Mouse (Mus musculus): ENCODE measurements at regions not wholly inside any gene's neighbourhood (a gene's known extent, or its start where the extent isn't known, plus 50 kb on each side); places are given as distances from the start of the nearest gene placed in this dataset.

GRCm38 (mm10) chr3:129386522-129386921 lies 54.0 kb upstream of the Enpep start:
- H3K4me3 ChIP-seq (ENCODE audit: insufficient read depth, low read length) = no peak overlapping the region
- TF ChIP-seq CTCF (IDR thresholded peaks at IDR 0.05; ENCODE audit: borderline replicate concordance, insufficient read depth, low read length) (no peak), POLR2A (IDR thresholded peaks at IDR 0.05; ENCODE audit: low read depth, low read length) (no peak)

DNA sequence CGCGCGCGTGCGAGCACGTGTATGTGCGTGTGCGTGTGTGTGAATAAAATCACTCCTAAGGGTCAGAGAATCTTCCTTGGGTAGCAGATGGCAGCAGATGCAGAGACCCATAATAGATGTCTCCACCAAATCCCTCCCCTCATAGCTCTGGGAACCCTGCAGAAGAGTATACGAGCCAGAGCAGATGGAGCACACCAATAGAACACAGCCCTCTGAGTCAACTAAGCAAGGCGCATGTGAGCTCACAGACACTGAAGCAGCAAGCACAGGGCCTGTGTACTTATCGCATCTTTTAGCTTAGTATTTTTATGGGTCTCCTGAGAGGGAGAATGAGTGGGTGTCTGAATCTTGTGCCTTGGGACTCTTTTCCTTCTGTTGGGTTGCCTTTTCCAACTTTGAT lies 58.0 kb upstream of the Enpep start:
- H3K4me3 ChIP-seq (ENCODE audit: insufficient read depth, low read length) = no peak overlapping the region
- H3K4me1 ChIP-seq (ENCODE audit: control insufficient read depth, insufficient read depth, low read length) = peaks cover 4% of the 10 kb centered on the region; the same call in 1 of the 2 replicates
- TF ChIP-seq CTCF (IDR thresholded peaks at IDR 0.05; ENCODE audit: borderline replicate concordance, insufficient read depth, low read length) = no peak
- TF ChIP-seq POLR2A (IDR thresholded peaks at IDR 0.05; ENCODE audit: low read depth, low read length) = no peak
- no peak overlapping the region for H3K27ac ChIP-seq (ENCODE audit: insufficient read depth, low read length)

More at GRCm38 (mm10) chr3:129386522-129386921, 54.0 kb upstream of the Enpep start:
- Histone ChIP-seq H3K27ac (ENCODE audit: insufficient read depth, low read length) (no peak overlapping the region), H3K4me1 (ENCODE audit: control insufficient read depth, insufficient read depth, low read length) (no peaks in the 10 kb centered on the region)

GRCm38 (mm10) chr3:129391888-129392813 lies 59.6 kb upstream of the Enpep start:
- H3K27ac ChIP-seq (ENCODE audit: insufficient read depth, low read length) = no peak overlapping the region
- H3K4me1 ChIP-seq (ENCODE audit: control insufficient read depth, insufficient read depth, low read length) = peaks cover 4% of the 10 kb centered on the region; the same call in 1 of the 2 replicates

GRCm38 (mm10) chr3:129392814-129393804 lies 60.6 kb upstream of the Enpep start:
- Histone ChIP-seq H3K4me1 (ENCODE audit: control insufficient read depth, insufficient read depth, low read length) (peaks cover 4% of the 10 kb centered on the region; the same call in 1 of the 2 replicates), H3K27ac (ENCODE audit: insufficient read depth, low read length) (no peak overlapping the region), H3K4me3 (ENCODE audit: insufficient read depth, low read length) (peak overlapping the region; percentile 25; the same call in 1 of the 2 replicates)
- TF ChIP-seq POLR2A (IDR thresholded peaks at IDR 0.05; ENCODE audit: low read depth, low read length) = no peak
- no peak for TF ChIP-seq CTCF (IDR thresholded peaks at IDR 0.05; ENCODE audit: borderline replicate concordance, insufficient read depth, low read length)

More at GRCm38 (mm10) chr3:129391888-129392813, 59.6 kb upstream of the Enpep start:
- TF ChIP-seq CTCF (IDR thresholded peaks at IDR 0.05; ENCODE audit: borderline replicate concordance, insufficient read depth, low read length) (no peak), POLR2A (IDR thresholded peaks at IDR 0.05; ENCODE audit: low read depth, low read length) (no peak)
- H3K4me3 ChIP-seq (ENCODE audit: insufficient read depth, low read length) = no peak overlapping the region

GRCm38 (mm10) chr3:129397481-129397880 lies 65.0 kb upstream of the Enpep start:
- Histone ChIP-seq H3K27ac (ENCODE audit: insufficient read depth, low read length) (no peak overlapping the region), H3K4me1 (ENCODE audit: control insufficient read depth, insufficient read depth, low read length) (no peaks in the 10 kb centered on the region), H3K4me3 (ENCODE audit: insufficient read depth, low read length) (no peak overlapping the region)
- no peak for TF ChIP-seq POLR2A (IDR thresholded peaks at IDR 0.05; ENCODE audit: low read depth, low read length)
- no peak for TF ChIP-seq CTCF (IDR thresholded peaks at IDR 0.05; ENCODE audit: borderline replicate concordance, insufficient read depth, low read length)

GRCm38 (mm10) chr3:129400092-129400924 lies 67.8 kb upstream of the Enpep start:
- TF ChIP-seq CTCF (IDR thresholded peaks at IDR 0.05; ENCODE audit: borderline replicate concordance, insufficient read depth, low read length) (no peak), POLR2A (IDR thresholded peaks at IDR 0.05; ENCODE audit: low read depth, low read length) (no peak)
- no peaks in the 10 kb centered on the region for H3K4me1 ChIP-seq (ENCODE audit: control insufficient read depth, insufficient read depth, low read length)
- no peak overlapping the region for H3K4me3 ChIP-seq (ENCODE audit: insufficient read depth, low read length)
- H3K27ac ChIP-seq (ENCODE audit: insufficient read depth, low read length) = no peak overlapping the region

DNA sequence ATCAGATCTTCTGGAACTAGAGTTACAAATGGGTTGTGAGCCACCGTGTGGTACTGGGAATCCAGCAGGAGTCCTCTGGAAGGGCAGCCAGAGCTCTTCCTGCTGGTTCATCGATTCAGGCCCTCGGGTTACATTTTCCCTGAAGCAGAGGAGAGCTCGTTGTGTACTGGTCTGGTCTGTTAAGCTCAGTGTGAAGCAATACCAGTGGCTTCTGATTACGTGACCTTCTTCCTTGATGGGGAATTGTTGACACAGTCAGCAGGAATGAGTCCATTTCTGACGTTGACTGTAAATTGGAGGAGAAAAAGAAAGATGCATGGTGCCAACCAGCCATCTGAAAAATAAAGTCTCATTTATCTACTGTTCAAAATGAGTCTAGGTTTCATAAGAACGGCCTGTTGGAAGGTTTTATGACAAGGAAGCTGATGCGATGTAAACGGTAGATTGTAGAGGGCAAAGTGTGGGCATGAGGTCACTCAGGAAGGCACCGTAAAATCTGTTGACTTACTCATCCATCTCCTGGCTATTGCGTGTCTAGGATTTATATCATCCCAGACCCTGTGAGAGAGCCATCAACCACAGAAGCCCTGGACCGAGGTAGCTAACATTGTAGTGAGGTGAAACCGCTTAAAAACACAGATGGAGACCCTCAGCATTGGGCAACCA lies 79.0 kb upstream of the Enpep start:
- H3K27ac ChIP-seq (ENCODE audit: insufficient read depth, low read length) = no peak overlapping the region
- H3K4me1 ChIP-seq (ENCODE audit: control insufficient read depth, insufficient read depth, low read length) = no peaks in the 10 kb centered on the region
- H3K4me3 ChIP-seq (ENCODE audit: insufficient read depth, low read length) = no peak overlapping the region
- TF ChIP-seq CTCF (IDR thresholded peaks at IDR 0.05; ENCODE audit: borderline replicate concordance, insufficient read depth, low read length) (no peak), POLR2A (IDR thresholded peaks at IDR 0.05; ENCODE audit: low read depth, low read length) (no peak)

GRCm38 (mm10) chr3:129412126-129412960 lies 79.8 kb upstream of the Enpep start:
- H3K27ac ChIP-seq (ENCODE audit: insufficient read depth, low read length) = no peak overlapping the region

More at GRCm38 (mm10) chr3:129412126-129412960, 79.8 kb upstream of the Enpep start:
- Histone ChIP-seq H3K4me3 (ENCODE audit: insufficient read depth, low read length) (no peak overlapping the region), H3K4me1 (ENCODE audit: control insufficient read depth, insufficient read depth, low read length) (no peaks in the 10 kb centered on the region)
- TF ChIP-seq POLR2A (IDR thresholded peaks at IDR 0.05; ENCODE audit: low read depth, low read length) = no peak
- TF ChIP-seq CTCF (IDR thresholded peaks at IDR 0.05; ENCODE audit: borderline replicate concordance, insufficient read depth, low read length) = no peak
